Mouse (Mus musculus) liver, postnatal 0 days (tissue): ENCODE results near the gene 4930451I11Rik.

Experiments
- CTCF ChIP-seq: sonication (generic); IDR thresholded peaks from 2 replicates; pipeline ENCODE4 v1.5.1; 2016; ENCODE audit warnings: antibody characterized with exemption, low read depth
- EP300 ChIP-seq: IDR thresholded peaks from 2 replicates; pipeline ENCODE4 v1.6.1; 2016; ENCODE audit warnings: antibody characterized with exemption, low read depth, mild to moderate bottlenecking

- TF ChIP-seq CTCF (no peak), EP300 (peak; percentile 28; the same call in 1 of the 2 replicates)
These were observed 33.1 kb downstream of the 4930451I11Rik start for GRCm38 (mm10) chr7:126798127-126799049.
